Mouse (Mus musculus) MEL (cell line): ENCODE data around the gene Lmf2.

Experiments used
- CTCF ChIP-seq, 3 experiments: IDR thresholded peaks in 2 of 3; conservative IDR thresholded peaks in 1 of 3; 2 replicates each; pipeline ENCODE4 v1.5.1; 2011 to 2012; ENCODE audit warnings: low read length in 3 of 3, low read depth in 2 of 3, mild to moderate bottlenecking in 2 of 3, improper control_type of control experiment in 1 of 3, inconsistent platforms in 1 of 3, mixed read lengths in 1 of 3, moderate library complexity in 1 of 3; ENCODE audit not compliant: control insufficient read depth in 1 of 3, insufficient read depth in 1 of 3, poor library complexity in 1 of 3, severe bottlenecking in 1 of 3
- E2F4 ChIP-seq: IDR thresholded peaks from 2 replicates; pipeline ENCODE4 v1.6.1; 2011; ENCODE audit warnings: low read depth, low read length, improper control_type of control experiment, borderline replicate concordance
- EP300 ChIP-seq, 2 experiments: IDR thresholded peaks; 2 replicates each; pipeline ENCODE4 v1.6.1; 2011; ENCODE audit warnings: improper control_type of control experiment in 2 of 2, low read length in 2 of 2, low read depth in 1 of 2, mild to moderate bottlenecking in 1 of 2
- GATA1 ChIP-seq: IDR thresholded peaks from 2 replicates; pipeline ENCODE4 v1.6.1; 2011; ENCODE audit warnings: low read depth, low read length, improper control_type of control experiment
- HCFC1 ChIP-seq: IDR thresholded peaks from 2 replicates; pipeline ENCODE4 v1.6.1; 2012; ENCODE audit warnings: low read depth, mild to moderate bottlenecking, inconsistent platforms, low read length, improper control_type of control experiment, moderate library complexity
- JUND ChIP-seq: IDR thresholded peaks from 2 replicates; pipeline ENCODE4 v1.6.1; 2011; ENCODE audit warnings: low read depth, mild to moderate bottlenecking, improper control_type of control experiment, low read length
- MAX ChIP-seq: IDR thresholded peaks from 2 replicates; pipeline ENCODE4 v1.6.1; 2011; ENCODE audit warnings: low read length, improper control_type of control experiment
- MEF2A ChIP-seq: IDR thresholded peaks from 2 replicates; pipeline ENCODE4 v1.6.1; 2014; ENCODE audit warnings: low read depth, mild to moderate bottlenecking, inconsistent platforms, low read length, improper control_type of control experiment; ENCODE audit not compliant: poor library complexity, insufficient replicate concordance, severe bottlenecking; ENCODE audit errors: extremely low read depth
- MYC ChIP-seq: IDR thresholded peaks from 2 replicates; pipeline ENCODE4 v1.6.1; 2011; ENCODE audit warnings: low read depth, mild to moderate bottlenecking, low read length, improper control_type of control experiment, moderate library complexity
- POLR2A ChIP-seq, 2 experiments: IDR thresholded peaks; 2 replicates each; pipeline ENCODE4 v1.6.1; 2011 to 2012; ENCODE audit warnings: low read length in 2 of 2, mild to moderate bottlenecking in 2 of 2, control low read depth in 1 of 2, improper control_type of control experiment in 1 of 2, low read depth in 1 of 2, moderate library complexity in 1 of 2; ENCODE audit not compliant: control insufficient read depth in 1 of 2, insufficient read depth in 1 of 2, poor library complexity in 1 of 2
- POLR2AphosphoS5 ChIP-seq: IDR thresholded peaks from 2 replicates; pipeline ENCODE4 v1.6.1; 2012; ENCODE audit warnings: low read depth, borderline replicate concordance, mild to moderate bottlenecking, inconsistent platforms, low read length, moderate library complexity, mixed read lengths
- RAD21 ChIP-seq: IDR thresholded peaks from 2 replicates; pipeline ENCODE4 v1.6.1; 2011; ENCODE audit warnings: mild to moderate bottlenecking, low read depth, low read length, improper control_type of control experiment
- TAL1 ChIP-seq: IDR thresholded peaks from 2 replicates; pipeline ENCODE4 v1.6.1; 2012; ENCODE audit warnings: mild to moderate bottlenecking, inconsistent platforms, low read length, moderate library complexity, mixed read lengths
- UBTF ChIP-seq: IDR thresholded peaks from 2 replicates; pipeline ENCODE4 v1.6.1; 2012; ENCODE audit warnings: low read depth, mild to moderate bottlenecking, inconsistent platforms, low read length, improper control_type of control experiment, moderate library complexity, borderline replicate concordance; ENCODE audit not compliant: insufficient read depth

GRCm38 (mm10) chr15:89316146-89316545 is 39.3 kb downstream of the Lmf2 start:
- no peak for TF ChIP-seq POLR2A (IDR thresholded peaks at IDR 0.05; ENCODE audit: control insufficient read depth in 1 of 2, insufficient read depth in 1 of 2, low read depth in 1 of 2, low read length in 2 of 2, poor library complexity in 1 of 2)
- TF ChIP-seq CTCF (IDR thresholded peaks at IDR 0.05 in 2 of 3, conservative IDR thresholded peaks at IDR 0.05 in 1 of 3; ENCODE audit: control insufficient read depth in 1 of 3, insufficient read depth in 1 of 3, low read depth in 2 of 3, low read length in 3 of 3, poor library complexity in 1 of 3, severe bottlenecking in 1 of 3), result peak; percentile 74 to 88 (median 77)
- no peak for TF ChIP-seq E2F4
- TF ChIP-seq MAX, result no peak
- no peak for TF ChIP-seq EP300 (IDR thresholded peaks at IDR 0.05; ENCODE audit: low read depth in 1 of 2, low read length in 2 of 2)
- no peak for TF ChIP-seq HCFC1
- no peak for TF ChIP-seq TAL1
- no peak for TF ChIP-seq GATA1
- TF ChIP-seq POLR2AphosphoS5, result no peak
- peak; percentile 56 for TF ChIP-seq RAD21
- no peak for TF ChIP-seq JUND
- 0 out of 2 replicates have a peak, but pooled peaks have one; percentile 34 for TF ChIP-seq MYC
- no peak for TF ChIP-seq MEF2A
- no peak for TF ChIP-seq UBTF
